Mouse (Mus musculus) embryonic fibroblast, embryonic 13.5 days (primary cell): ENCODE measurements at regions not wholly inside any gene's neighbourhood (a gene's known extent, or its start where the extent isn't known, plus 50 kb on each side); places are given as distances from the start of the nearest gene placed in this dataset.

Experiments
- CTCF ChIP-seq: IDR thresholded peaks from 2 replicates; pipeline ENCODE4 v1.5.1; 2011; ENCODE audit warnings: mild to moderate bottlenecking, control low read depth, low read length, moderate library complexity, borderline replicate concordance; ENCODE audit not compliant: insufficient read depth
- POLR2A ChIP-seq: IDR thresholded peaks from 2 replicates; pipeline ENCODE4 v1.6.1; 2011; ENCODE audit warnings: low read depth, mild to moderate bottlenecking, control low read depth, low read length, moderate library complexity

GRCm38 (mm10) chr15:40047100-40047499 lies 87.1 kb upstream of the 9330182O14Rik start:
- TF ChIP-seq CTCF (no peak), POLR2A (no peak)
